Mouse (Mus musculus): Measurements from ENCODE around the gene Pdzd2. TPM values are rescaled to one million over a fixed set of nuclear protein-coding genes. Genes with fewer than 3 reads are reported as not detected.

The Pdzd2 gene
- total RNA-seq (2022): 10 to 100 TPM; 67.0 to 85.4 (median 77.8) TPM

DNA sequence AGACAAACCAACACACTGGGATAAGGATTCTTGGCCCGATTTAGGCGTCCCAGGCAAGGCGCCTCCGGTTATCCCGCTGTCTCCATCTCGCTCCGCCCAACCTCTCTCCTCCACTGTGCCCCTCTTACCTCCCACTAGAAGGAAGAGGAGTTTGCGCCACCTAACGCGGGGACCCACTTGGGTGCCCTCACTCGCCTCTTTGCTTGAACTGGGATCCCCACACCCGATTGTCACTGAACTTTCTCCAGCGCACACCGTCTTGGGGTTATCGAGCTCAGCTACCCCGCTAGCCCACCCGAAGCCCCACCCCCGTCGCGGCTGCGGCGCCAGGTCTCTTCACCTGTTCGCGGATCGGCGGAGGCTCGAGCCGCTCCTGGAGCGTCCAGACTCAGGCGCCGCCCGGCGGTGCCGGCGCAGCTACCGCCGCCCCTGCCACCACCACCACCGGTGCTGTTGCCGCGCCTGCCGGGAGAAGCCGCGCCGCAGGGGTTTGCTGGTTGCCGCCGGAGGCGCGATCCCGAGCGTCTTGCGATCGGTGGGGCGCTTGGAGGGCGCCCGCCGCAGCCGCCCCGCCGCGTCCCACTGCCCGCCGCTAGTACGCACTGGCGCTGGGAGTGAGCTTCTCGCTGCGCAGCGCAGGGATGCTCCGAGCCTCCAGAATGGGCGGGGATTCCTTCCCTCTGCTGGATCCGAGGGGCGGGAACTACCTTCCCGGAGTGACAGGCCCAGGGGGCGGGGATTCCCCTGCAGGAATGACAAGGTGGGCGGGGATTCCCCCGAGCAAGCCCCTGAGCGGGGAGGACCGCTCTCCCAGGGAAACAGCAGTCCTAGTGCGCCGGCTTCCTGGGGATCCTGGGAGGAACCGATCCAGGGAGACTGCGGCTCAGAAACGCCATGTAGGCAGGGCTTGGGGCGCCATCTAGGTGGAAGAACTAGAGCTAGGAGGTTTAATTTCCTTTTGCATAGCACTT, at the start of gene Pdzd2:
Gene Pdzd2 (minus strand): TSS at position 648 of the 971 bp plus-strand sequence.
- DNase-seq (ENCODE audit: low spot score in 2 of 2): peak; percentile 90 to 98

DNA sequence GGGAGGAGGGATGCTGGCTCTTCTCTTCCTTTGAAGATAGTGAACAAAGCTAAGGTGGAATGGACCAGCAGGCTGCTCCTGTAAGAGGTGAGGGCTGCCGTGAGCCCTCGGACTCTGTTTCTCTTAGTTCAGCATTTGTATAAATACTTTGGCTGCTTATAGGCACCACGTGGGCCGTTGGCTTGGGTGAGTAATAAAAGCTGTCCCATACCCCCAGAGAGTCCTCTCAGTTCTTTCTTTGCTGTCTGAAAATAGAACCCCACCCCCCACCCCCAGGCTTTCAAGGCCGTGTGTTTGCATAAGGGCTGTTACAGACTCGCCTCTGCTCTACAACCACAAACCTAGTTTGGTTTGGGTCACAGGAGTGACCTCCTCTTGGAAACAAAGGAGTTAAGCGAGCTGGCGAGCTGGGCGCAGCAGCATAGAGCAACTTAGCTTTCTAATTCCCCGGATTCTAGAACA, 49.7 kb upstream of the Pdzd2 start:
- no peak for DNase-seq (ENCODE audit: low spot score in 2 of 2)

DNA sequence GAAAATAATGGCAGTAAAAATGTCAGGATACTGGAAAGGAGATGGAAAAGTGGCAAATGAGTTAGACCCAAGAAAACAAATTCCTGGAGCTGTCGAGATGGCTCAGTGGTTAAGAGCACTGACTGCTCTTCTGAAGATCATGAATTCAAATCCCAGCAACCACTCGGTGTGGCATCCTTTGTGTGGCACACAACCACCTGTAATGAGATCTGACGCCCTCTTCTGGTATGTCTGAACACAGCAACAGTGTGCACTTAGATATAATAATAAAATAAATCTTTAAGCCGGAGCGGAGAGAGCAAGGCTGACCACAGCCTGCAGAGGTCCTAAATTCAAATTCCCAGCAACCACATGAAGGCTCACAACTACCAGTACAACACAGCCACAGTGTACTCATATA, 48.8 kb upstream of the Pdzd2 start:
- no peak for DNase-seq (ENCODE audit: low spot score in 2 of 2)

DNA sequence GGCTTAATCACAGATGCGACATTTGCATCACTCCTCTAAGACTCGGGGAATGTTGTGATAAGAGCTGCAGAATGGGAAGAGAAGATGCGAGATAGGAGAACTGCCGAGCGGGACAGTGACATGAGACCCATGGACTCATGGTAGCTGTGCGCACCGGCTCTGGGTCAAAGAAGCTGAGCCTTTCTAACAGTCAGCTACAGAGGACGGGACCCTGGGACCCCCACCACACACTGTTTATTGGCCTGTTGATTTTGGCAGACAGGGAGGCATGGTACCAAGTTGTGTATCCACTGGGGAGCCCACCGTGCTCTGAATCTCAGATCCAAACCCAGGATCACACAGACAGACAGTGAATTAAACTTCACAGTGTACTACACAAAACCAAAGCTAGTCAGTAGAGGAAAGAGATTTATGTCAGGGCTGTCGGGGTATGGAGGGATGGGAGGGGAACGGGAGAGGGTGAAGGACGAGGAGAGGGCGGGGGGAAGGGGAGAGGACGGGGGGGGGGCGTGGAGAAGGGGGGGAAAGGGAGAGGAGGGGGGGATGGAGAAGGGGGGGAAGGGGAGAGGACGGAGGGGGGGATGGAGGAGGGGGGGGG, 42.1 kb upstream of the Pdzd2 start:
- DNase-seq (ENCODE audit: low spot score in 2 of 2): no peak

DNA sequence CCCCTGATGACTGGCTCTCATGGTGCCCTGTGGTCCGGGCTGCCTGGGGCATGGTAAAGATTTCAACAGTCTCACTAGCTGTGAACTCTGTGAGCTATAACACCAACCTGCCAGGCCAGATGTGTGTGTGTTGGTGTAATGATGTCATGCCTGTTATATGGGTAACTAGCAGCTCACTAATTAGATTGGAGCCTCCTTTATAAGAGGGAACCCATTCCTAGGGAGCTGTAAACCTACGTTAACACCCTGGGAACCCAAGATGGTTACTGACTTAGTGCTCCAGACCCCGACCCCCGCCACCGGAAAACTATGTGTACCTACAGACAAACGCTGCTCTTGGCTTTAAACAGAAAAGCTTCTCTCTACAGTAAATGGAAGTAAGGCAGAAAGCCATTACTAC, 41.6 kb upstream of the Pdzd2 start:
- DNase-seq (ENCODE audit: low spot score in 2 of 2): no peak

DNA sequence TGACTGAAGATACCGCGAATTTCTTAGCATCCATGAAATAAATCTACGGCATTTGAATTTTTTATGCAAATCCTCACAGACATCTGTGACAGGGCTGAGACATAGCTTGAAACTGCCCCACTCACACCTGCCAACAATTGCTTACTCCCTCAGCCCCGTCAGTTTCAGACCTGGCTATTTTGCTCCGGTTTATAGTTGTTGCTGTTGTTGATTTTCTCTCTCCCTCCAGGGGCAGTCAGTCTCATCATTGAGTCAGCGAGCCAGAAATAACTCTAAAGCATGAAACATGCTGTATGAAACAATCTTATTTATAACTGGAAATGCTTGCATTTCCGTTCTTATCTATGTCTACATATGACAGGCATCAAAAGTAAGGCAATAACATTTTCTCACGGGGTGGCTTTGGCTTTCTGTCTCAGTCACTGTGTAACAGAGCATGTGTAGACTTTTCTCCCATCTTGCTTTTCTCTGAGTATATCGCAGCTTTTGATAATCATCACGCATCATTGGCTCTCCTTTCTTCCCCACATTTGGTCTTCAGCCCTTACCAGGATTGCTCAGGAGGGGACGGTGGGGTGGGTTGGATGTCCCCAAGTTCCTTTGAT, 34.5 kb upstream of the Pdzd2 start:
- DNase-seq (ENCODE audit: low spot score in 2 of 2): no peak

DNA sequence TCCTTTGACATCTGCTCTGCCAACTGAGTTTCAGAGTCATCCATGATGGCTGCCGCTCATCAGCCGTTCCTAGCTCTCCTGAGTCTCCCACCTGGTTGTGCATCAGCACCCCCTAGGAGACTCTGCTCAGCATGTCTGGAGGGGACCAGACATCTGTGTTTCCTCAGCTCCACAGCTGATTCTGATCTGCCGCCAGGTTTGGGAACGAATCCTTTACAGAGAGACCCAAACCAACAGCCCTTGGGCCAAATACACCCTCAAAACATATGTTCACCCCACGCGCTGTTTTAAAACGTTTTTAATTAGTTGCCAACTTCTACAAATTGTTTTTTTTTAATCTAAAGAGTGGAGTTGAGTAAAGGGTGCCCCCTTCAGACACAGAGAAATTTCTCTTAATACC, 31.2 kb upstream of the Pdzd2 start:
- DNase-seq (ENCODE audit: low spot score in 2 of 2): peak in 1 of 2 experiments; percentile 54

DNA sequence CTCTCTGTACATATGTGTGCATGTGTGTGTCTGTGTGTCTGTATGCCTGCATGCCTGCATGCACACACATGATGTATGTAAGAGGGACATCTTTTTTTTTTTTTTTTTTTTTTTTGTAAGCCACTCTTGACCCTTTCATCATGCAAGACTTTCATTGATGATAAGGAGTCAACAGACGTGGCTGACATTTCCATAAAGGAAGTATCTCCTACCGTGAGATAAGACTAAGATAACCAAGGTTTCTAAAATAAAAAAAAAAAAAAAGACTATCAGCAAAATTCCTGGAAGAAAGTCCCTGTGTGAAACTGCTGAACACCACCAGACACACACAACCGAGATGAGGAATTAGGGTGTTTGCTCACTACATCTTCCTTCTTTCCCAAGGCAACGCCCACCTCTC, 27.1 kb upstream of the Pdzd2 start:
- no peak for DNase-seq (ENCODE audit: low spot score in 2 of 2)

DNA sequence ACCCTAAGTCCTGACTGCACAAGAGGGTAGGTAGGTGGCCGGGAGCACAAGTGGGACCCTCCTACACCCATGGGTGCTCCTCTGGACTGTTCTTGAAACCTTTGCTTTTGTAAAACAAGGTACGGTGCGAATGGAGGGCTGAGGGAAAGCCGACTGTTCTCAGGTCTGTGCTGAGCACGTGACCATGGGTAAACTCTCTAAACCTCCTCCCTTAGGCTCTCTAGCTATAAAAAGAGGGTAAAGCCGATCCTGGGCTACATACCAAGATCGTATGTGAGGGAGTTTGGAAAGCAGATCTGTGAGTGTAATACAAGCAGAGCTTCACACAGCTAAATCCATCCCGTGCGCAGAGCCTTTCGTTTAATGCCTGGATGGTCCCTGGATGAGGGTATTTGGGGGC, 23.4 kb upstream of the Pdzd2 start:
- no peak for DNase-seq (ENCODE audit: low spot score in 2 of 2)

DNA sequence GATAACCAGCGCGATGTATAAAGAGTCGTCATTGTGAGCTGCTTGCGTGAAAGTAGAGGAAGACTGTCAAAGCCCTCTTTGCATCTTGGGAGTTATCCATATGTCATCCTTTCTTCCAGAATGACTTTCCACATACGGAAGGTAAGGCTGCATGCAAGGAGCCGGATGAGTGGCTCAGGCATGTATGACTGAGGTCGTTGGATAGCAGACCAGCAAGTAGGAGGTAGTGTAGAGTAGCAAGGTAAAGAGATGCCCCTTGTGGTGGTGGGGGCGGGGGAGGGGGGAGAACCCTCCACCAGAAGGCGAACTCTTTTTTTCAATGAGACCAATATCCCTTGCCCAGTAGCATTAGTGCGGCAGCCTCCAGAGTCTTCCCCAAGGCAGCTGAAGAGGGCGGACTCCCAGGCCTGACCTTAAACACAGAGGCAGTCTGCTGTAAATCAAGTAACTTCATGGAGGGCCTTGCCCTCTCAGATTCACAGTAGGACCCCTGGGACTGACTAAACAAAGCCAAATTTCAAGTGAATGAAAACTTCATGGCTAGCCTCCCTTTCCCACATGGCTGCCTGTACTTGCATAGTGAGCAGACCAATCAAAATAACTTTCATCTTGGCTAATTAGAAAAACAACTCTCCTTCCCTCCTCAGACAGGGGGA, 22.7 kb upstream of the Pdzd2 start:
- DNase-seq (ENCODE audit: low spot score in 2 of 2): no peak

DNA sequence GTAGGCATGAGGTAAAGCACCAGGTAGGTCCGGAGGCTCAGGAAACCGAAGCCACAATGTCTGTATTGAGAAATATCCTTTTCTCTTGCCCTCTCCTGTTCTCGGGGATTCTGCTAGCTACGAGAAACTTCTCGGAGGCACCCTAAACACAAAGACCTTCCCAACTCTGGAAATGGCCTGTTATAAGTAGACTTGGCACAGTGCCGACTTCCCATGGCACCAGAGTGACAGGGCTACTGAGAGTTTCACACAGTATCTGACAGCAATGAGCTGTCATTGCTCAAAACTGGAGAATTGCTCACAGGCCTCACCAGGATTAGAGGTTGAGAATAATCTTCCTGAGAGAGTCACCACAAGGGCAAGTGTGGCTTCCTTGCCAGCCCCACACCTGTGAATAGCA, 21.0 kb upstream of the Pdzd2 start:
- no peak for DNase-seq (ENCODE audit: low spot score in 2 of 2)

DNA sequence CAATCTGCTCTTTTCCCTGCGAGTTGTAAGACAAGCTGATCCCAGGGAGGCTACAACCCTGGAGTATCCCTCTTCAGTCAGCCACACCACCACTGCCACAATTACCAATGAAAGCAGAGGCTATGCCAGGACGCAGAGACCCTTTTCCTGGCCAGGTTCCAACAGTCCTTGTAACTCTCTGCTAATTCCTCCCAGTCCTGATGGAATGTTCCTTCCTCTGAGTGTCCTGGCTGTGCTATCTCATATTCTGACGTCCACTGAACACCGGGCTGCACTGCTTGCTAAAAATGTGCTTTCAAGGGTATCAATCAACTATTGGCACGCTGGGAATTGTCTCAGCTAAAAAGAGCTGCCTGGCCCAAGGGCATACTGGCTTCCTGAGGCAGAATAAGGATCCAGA, 18.7 kb upstream of the Pdzd2 start:
- DNase-seq (ENCODE audit: low spot score in 2 of 2): no peak

DNA sequence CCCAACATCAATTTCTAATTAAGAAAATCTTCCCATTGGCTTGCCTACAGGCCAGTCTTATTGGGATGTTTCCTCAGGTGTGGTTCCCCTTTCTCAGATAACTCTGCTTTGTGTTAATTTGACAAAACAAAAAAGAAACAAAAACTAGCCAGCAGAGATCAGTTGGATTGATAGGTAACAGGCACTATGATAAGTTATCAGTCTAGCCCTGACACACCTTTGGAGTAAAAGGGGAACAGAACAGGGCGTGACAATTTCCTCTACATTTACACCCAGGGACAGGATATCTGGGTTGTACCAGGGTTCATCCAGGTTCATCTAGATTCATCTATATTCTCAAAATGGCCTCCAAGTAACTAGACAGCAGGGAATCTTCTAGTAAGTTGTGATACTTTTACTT, 18.0 kb upstream of the Pdzd2 start:
- DNase-seq (ENCODE audit: low spot score in 2 of 2): no peak

DNA sequence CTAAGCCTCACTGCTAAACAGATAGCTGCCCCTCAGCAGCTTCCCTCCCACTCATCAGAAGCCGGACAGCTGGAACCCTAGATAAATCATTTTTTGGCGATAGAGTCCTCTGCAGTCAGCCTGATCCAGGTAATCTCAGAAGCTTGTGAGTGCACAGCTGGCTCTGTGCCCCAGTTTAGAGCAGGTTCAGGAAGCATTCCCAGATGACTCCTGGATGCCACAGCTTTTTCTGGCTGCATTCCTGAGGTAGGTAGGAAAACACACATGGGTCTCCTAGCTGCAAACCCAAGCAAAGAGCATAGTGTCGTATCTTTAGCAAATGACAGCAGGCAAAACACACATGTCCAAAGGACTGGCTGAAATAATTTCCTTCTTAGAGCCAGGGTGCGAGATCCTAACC, 13.5 kb upstream of the Pdzd2 start:
- no peak for DNase-seq (ENCODE audit: low spot score in 2 of 2)

DNA sequence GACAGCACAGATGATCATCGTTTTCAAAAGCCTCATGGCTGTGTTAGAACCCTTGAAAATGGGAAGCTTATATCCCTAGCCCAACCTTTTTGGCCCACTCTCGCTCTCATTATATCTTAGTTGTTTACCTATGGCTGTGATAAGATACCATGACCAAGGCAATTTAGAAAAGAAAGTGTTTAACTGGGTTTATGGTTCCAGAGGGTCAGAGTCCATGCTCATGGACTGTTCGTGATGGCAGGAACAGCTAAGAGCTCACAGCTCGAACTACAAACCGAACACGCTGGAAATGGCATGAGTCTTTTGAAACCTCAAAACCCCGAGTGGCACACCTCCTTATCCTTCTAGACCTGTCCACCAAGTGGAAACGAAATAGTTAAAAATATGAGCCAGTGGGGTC, 11.2 kb upstream of the Pdzd2 start:
- DNase-seq (ENCODE audit: low spot score in 2 of 2): no peak

DNA sequence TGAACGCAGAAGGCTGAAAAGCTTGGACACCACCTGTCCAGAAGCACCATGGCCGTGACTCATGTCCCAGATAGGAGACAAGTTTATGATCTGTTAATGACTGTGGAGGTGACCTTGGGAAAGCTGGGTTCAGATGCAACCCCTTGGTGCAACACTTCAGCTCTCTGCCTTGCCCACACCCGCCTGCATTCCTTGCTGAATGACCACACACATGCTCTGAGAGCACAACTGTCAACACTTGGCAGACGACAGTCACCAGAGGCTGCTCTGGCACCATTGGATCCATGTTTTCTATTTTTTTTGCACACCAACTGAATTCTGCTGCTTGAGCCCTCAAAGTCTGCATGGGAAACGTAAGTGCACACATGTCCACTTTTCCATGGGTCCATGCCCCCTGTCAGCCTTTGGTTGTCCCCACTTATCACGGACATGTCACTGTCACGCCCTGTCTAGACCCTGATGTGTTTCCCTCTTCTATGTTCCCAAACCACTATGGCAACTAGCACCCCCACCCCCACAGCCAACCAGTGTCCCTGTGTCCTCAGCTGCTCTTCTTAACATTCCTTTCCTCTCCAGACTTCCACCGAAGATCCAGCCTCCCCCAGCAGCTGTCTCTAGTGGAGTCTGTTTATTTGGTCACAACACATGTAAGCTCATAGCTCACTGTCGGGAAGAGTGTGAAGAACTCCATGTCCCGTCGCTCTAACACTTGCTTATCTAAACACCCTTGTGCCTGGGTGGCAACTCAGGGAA, 10.0 kb upstream of the Pdzd2 start:
- DNase-seq (ENCODE audit: low spot score in 2 of 2): no peak

DNA sequence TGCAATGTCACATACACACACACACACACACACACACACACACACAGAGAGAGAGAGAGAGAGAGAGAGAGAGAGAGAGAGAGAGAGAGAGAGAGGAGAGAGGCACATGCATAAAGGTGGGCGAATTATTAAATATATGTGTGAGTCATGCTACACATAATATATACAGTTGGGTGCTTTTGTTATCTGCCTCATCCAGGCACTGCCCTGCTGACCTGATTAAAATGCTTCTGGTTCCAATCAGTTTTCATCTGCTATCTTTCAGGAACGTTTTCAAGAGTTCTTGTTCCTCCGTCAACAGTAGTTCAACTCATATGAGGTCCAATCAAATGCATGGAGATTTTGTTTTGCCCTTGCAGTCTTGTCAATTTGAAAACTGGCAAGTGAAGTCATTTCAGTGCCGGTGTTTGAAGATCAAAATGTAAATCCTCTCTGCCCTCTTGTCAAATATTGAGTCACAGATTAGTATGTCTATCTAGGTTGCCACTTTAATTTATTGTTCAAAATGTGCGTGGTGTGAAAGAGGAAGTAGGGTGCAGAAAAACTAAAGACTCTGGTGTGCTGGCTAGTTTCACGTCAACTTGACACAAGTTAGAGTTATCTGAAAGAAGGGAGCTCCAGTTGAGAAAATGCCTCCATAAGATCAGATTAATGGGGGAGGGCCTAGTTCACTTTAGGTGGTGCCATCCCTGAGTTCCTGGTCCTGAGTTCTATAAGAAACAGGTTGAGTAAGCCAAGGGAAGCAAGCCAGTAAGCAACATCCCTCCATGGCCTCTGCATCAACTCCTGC, 2.6 kb upstream of the Pdzd2 start:
- DNase-seq (ENCODE audit: low spot score in 2 of 2): no peak

DNA sequence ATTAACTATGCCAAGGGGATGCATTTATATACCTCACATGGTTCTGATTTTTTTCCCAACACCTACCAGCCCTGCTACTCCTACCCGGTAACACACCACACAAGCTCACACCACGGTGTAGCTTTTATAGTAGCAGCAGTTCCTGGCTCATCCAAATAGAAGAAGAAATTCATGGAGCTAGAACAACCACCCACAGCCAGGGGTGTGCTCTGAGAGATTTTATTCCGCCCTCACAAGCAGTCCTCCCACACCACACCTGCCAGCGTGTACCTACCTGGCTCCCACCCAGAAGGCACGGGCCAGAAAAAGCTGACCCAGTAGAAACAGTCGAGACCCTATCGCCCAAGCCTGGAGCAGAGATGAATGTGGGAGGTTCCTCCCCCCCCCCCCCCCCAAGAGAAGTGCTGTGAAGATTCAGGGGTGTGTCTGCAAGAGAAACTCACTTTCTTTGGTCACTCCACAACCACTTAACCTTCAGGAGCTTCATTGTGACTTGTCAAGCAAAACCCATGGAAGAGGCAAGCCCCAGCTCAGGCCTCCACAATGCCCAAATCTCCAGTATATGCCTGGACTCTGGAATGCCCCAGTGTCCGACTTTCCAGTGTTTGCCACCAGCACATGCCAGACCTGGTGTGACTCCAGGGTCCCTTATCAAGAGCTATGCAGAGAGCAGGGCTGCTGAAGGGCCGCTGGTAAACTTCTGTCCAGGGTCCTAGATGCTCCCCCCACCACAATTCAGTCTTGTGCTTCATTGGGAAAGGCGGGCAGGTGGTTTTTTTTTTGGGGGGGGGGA, 1.2 kb downstream of the Pdzd2 start:
- DNase-seq (ENCODE audit: low spot score in 2 of 2): peak; percentile 31 to 78

DNA sequence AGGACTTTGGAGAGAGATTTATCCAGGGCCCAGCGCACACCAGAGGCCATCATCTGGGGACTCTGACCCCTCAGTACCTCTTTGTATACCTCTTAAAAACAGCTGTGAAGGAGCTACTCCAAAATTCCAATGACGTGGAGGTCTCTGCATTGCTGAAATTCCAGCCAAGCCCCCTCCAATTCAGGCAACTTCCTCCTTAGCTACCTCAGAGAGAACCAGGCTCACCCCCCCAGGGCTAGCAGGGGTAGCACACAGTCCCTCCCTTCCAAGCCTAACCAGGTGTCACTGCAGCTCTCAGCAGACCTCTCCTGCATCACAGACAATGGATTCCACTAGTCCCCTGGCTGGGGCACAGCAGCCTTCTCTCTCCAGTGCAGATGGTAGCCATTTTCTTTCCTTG, 4.5 kb downstream of the Pdzd2 start:
- no peak for DNase-seq (ENCODE audit: low spot score in 2 of 2)

All from left cerebral cortex, adult 8-10 months (tissue).